Mouse (Mus musculus) urinary bladder, postnatal 25 days (tissue): ENCODE measurements around the gene Gm45808.
"Not testable (repeated sequence)": the region's sequence is repeated elsewhere in the genome, so short reads cannot be mapped to it uniquely, and the experiment has no call there.

Experiments
- DNase-seq: peaks from one replicate; pipeline ENCODE4 v3.0.0; 2022; ENCODE audit warnings: low spot score

Gene Gm45808

GRCm38 (mm10) chr7:45509181-45509882, 22.7 kb upstream of the Gm45808 start:
- no peak for DNase-seq

DNA sequence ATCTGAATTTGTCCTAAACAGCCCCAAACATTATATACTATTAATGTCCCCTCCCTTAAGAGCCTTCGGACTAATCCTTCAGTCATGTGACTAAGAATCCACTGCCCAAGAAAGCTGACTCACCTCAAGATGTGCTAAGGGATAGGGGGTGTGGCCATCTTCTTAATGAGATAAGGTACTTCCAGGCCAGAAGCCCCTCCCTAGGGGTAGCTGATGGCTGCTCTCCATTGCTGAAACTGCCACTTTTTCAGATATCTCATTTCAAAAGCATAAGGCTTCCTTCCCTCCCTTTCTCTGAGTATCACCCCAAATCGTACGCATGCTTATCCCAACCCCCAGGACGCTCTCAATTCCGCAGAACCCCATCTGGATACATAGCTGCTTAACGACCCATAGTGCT, 21.9 kb upstream of the Gm45808 start:
- no peak for DNase-seq

DNA sequence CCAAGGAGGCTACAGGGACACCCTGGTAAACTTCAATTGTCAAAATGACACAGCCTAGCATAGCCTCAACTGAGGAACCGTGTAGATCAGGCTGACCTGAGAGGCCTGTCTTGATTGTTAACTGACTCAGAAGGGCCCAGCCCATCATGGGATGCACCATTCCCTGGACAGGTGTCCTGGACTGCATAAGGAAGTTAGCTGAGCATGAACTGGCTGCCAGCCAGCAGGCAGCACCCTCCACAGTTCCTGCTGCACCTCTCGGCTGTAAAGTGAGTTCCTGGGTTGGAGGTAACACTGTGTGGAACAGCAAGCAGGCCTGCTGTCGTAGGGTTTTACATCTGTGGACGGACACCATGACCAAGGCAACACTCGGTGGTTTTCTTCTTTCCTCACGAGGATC, 21.0 kb upstream of the Gm45808 start:
- DNase-seq: no peak

GRCm38 (mm10) chr7:45498427-45498826, 11.8 kb upstream of the Gm45808 start:
- DNase-seq: no peak

GRCm38 (mm10) chr7:45494548-45494947, 7.9 kb upstream of the Gm45808 start:
- no peak for DNase-seq

DNA sequence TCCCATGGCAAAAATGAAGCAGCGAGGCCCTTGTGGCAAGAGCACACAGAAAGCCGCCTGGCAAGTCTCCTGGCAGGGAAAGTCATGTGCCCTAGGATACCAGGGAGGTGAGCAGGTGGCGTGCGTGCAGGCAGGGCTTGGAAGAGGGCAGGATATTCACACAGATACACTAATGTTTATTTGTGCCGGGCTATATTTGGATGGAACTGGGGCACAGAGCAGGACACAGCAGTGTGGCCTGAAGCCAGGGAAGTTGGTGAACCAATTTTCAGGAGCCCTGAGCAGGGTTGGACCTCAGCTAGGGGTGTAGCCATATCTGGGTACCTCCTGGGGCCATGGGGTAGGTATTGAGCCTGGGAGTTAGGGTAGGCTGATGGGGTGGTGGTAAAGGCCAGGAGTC, 6.3 kb upstream of the Gm45808 start:
- no peak for DNase-seq

GRCm38 (mm10) chr7:45492225-45492844, 5.7 kb upstream of the Gm45808 start:
- DNase-seq: no peak

- DNase-seq: no peak
These were observed 4.7 kb upstream of the Gm45808 start for GRCm38 (mm10) chr7:45491264-45491663.

DNA sequence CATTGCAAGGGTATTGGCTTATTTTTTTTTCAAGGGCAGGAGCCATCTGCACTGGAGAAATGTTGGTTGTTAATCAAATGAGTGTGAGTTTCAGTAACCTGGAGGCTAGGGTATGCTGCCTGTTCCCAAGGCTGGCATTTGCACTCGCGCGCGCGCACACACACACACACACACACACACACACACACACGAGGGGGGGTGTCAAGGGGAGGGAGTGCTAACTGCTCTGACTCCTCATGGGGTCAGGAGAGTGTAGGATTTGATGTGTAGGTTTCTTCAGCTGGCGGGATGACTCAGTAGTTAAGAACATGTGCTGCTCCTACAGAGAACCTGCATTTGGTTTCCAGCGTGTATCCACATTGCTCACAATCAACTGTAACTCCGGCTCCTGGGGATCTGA, 4.2 kb upstream of the Gm45808 start:
- no peak for DNase-seq

DNA sequence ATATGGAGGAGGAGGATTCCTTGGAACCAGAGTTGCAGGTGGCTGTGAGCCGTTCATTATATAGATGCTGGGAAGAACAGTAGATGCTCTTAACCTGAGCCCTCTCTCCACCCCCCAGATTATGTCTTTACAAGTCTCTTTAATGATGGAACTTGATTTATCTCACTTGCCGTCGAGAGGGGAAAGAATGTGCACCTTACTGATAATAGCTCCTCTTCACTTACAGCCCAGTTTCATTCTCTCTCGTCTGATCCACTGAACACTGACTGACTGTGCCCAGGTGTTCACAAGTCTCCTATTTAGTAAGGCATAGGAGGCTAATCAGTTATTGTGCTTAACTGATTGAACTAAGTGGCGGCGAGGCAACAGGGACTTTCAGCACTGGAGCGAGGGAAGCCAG, 3.0 kb upstream of the Gm45808 start:
- no peak for DNase-seq

DNA sequence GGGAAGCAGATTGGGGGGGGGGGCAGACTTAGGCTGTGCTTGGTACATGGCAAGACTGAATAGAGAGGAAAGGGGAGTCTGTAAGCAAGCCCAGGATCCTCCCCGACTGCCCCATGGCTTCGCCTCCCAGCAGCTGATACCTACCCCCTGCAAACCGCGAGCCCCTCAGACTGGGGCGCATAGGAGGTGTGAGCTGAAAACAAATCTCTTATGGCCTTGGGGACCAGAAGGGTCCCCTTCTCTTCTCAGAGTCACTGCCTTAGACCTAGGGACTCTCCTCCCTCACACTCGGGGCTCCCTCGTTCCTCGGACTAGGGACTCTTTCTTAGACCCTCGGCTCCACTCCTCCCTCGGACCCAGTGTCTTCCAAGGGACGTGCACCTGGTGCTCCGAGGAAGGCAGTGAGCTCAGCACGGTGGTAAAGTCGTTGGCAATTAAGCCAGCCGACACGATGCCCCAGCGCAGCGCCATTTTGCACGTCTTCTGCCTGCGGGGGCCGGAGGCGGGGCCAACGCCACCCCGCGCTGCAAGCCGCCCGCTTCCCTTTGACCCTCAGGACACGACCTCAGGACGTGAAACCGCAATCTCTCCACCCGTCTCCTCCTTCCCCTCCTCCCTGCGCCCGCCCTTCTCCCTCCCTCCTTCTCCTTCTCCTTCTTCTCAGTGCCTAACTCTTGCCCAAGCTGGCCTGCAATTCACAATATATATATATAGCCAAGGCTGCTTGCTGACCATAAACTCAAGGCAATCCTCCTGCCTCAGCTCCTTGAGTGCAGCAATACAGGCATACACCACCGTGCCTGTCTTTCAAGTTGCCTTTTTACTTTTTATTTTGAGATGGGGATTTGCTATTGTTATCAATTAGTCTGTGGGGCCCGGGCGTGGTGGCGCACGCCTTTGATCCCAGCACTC, 1.9 kb upstream of the Gm45808 start, which contains the start of gene Dhdh:
Dhdh (minus strand) TSS at position 513 of the 912 bp plus-strand sequence.
- DNase-seq: peak; percentile 52

GRCm38 (mm10) chr7:45487861-45488292, 1.3 kb upstream of the Gm45808 start:
- DNase-seq: no peak

DNA sequence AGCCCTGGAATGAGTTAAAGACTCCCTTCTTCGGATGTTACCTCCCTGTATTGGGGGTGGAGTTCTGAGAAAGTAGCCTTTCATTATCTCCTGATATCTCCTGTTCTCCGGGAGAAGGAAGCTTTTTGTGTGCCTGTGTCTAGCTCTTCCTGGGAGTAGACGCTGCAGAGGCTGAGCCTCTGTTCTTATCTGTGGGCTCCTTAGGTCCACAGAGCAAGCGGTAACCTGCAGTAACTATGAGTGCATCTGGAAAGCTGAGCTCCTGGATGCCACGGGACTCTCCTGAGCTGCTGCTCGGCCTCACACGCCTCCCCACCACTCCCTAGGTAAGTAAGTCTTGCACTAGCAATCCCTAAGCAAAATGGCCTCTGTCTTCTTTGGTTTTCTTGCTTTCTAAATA, 453 bp downstream of the Gm45808 start:
- DNase-seq: no peak

DNA sequence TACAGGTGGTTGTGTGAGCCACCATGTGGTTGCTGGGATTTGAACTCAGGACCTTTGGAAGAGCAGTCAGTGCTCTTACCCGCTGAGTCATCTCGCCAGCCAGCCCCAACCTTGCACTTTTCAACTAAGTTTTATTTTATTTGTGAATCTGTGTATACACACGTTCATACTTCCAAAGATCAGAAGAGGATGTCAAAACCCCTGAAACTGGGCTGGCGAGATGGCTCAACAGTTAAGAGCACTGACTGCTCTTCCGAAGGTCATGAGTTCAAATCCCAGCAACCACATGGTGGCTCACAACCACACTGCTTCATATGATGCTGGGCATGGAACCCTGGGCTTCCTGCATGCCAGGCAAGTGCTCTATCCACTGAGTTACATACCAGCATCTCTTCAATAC, 1.6 kb downstream of the Gm45808 start:
- DNase-seq: not testable (repeated sequence)

- DNase-seq: no peak
These were observed 4.4 kb downstream of the Gm45808 start for GRCm38 (mm10) chr7:45482166-45482565.

- no peak for DNase-seq
These were observed 5.2 kb downstream of the Gm45808 start, which contains the start of gene Tulp2 for GRCm38 (mm10) chr7:45481374-45481927. Gene Tulp2, plus strand, starts transcription at chr7:45481877.

DNA sequence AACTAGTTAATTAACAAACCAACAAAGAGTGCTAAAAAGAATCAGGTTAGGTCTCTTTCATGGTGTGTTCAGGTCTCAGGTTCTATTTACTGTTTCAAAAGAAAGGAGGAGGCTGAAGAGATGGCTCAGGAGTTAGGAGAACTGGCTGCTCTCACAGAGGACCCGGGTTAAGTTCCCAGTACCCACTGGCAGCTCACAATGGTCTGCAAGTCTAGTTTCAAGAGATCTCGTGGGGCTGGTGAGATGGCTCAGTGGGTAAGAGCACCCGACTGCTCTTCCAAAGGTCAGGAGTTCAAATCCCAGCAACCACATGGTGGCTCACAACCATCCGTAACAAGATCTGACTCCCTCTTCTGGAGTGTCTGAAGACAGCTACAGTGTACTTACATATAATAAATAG, 6.3 kb downstream of the Gm45808 start:
- DNase-seq: not testable (repeated sequence)

- DNase-seq: no peak
These were observed 7.8 kb downstream of the Gm45808 start for GRCm38 (mm10) chr7:45478774-45479173.

GRCm38 (mm10) chr7:45477003-45477402, 9.6 kb downstream of the Gm45808 start:
- peak; percentile 59 for DNase-seq

- DNase-seq: no peak
These were observed 10.2 kb downstream of the Gm45808 start for GRCm38 (mm10) chr7:45476453-45476852.

DNA sequence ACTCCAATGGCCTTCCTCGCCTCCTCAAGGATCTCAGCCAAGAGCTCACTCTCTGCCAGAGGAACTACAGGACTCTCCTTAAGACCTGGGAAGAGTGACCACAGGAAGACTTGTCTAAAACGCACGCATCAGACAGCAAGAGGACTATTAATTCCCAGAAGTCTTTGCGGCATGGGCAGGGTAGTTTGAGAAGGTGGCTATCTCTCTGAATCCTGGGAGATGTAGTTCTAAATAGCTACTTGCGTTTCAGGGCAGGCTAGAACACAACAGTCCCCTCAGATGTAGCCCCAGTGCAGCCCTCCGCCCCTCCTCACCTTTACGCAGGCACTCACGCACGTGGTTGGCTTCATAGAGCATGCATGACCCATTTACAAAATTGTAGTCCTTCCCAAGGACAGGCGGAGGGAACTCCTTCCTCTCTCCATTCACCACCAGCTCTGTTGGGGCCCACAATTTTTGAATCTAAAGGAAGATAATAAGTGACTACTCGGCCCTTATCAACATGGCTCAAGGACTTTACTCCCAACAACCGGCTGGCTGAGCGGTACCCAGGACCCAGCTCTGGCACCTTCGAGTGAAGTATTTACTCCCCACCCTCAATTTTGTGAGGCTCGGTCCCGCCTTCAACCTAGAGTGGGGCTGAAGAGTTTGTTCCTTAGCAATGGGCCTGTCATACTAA, 11.2 kb downstream of the Gm45808 start:
- no peak for DNase-seq

DNA sequence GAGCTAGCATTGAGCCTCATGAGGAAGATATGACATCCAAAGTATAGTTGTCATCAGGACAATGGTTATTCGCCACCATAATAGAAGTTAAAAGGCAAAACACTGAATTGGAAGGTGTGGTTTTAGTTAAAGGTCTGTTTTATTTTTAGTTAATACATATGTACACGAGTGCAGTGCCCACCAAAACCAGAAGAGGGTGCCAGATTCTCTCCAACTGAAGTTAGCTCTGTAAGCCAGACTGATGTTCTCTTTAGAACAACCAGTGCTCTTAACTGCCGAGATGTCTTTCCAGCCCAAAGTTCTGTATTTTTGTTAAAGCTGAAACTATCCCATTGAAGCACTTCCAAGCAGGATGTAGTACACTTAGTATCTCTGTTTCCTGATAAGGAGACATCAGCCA, 15.7 kb downstream of the Gm45808 start:
- no peak for DNase-seq
